Mouse (Mus musculus) spleen, adult 2 months (tissue): ENCODE measurements around the gene Pla2g2f.

Source experiments
- CTCF ChIP-seq: fragments of 200-500 bp; IDR thresholded peaks from 2 replicates; pipeline ENCODE4 v1.5.1; 2011; ENCODE audit warnings: mild to moderate bottlenecking, inconsistent platforms; ENCODE audit not compliant: insufficient read depth, insufficient read length, insufficient replicate concordance; ENCODE audit errors: extremely low read depth
- POLR2A ChIP-seq: fragments of 200-500 bp; IDR thresholded peaks from 2 replicates; pipeline ENCODE4 v1.6.1; 2011; ENCODE audit warnings: low read depth, low read length, inconsistent platforms

DNA sequence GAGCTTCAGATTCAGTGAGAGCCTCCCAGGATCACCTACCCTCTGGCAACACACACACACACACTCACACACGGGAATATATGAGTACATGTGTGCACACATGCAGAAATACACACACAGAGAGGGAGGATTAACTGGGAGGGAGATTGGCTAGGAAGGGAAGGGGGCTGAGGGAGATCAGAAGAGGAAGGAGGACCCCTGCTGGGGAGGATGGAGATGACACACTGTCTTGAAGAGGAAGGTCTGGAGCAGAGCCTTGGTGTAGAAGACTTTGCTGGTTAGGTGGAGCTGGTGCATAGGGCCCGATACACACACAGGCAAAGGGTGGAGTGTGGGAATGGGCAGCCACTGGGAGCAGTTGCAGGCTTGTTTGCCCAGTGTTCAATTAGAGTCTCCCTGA is 35.9 kb upstream of the Pla2g2f start:
- TF ChIP-seq POLR2A (no peak), CTCF (no peak)
